Mouse (Mus musculus) spleen, adult 2 months (tissue): ENCODE results near the gene 9230102O04Rik.

Experiments
- CTCF ChIP-seq: fragments of 200-500 bp; IDR thresholded peaks from 2 replicates; pipeline ENCODE4 v1.5.1; 2011; ENCODE audit warnings: mild to moderate bottlenecking, inconsistent platforms; ENCODE audit not compliant: insufficient read depth, insufficient read length, insufficient replicate concordance; ENCODE audit errors: extremely low read depth
- POLR2A ChIP-seq: fragments of 200-500 bp; IDR thresholded peaks from 2 replicates; pipeline ENCODE4 v1.6.1; 2011; ENCODE audit warnings: low read depth, low read length, inconsistent platforms

GRCm38 (mm10) chr2:9890251-9890650, 911 bp upstream of the 9230102O04Rik start:
- no peak for TF ChIP-seq POLR2A
- no peak for TF ChIP-seq CTCF
